ENCODE assay signal across 19 mouse cellular contexts in the genomic region with DNA sequence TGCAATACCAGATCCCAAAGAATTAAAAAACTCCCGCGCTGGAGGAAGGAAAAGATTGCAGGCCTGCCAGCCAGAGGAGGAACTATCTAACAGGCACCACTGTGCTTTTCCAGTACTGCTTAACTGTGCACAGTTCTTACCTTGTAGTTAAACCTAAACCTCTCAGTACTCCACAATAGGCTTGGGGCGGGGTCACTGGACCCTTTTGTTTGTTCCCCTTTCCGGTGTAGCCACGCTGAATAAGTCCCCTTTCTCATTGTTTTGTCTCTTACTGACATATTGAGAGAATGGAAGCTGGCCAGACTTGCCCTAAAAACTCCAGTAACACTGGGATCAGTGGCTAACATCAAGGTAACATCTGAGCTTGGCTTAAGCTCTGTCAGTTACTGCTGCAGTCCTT.
"Had no signal": no experiment of that assay in that cellular context is flagged by ENCODE, and none has a peak within 500 bp of the region (broad histone marks: within the 10 kb centered on the region; RNA-seq: fewer than 3 reads in every experiment).

No protein-coding gene starts in this region.

- ATAC-seq: liver, postnatal 0 days; midbrain, embryonic 13.5 days had no signal

- H3K4me1 ChIP-seq: limb, embryonic 12.5 days; limb, embryonic 15.5 days; megakaryocyte, embryonic 14.5 days; midbrain, embryonic 13.5 days; neural tube, embryonic 12.5 days; neural tube, embryonic 15.5 days had no signal

- H3K4me2 ChIP-seq: limb, embryonic 12.5 days; limb, embryonic 15.5 days; liver, embryonic 11.5 days; lung, embryonic 15.5 days; midbrain, embryonic 13.5 days; neural tube, embryonic 12.5 days; neural tube, embryonic 15.5 days had no signal

- H3K9me3 ChIP-seq: limb, embryonic 12.5 days; limb, embryonic 15.5 days; lung, embryonic 15.5 days; midbrain, embryonic 10.5 days; midbrain, embryonic 13.5 days; neural tube, embryonic 12.5 days; neural tube, embryonic 15.5 days had no signal

- H3K27ac ChIP-seq: limb, embryonic 12.5 days; limb, embryonic 15.5 days; liver, embryonic 14.5 days; lung, embryonic 15.5 days; midbrain, embryonic 10.5 days; midbrain, embryonic 13.5 days; neural tube, embryonic 12.5 days; neural tube, embryonic 15.5 days had no signal

- H3K27me3 ChIP-seq: limb, embryonic 12.5 days; limb, embryonic 15.5 days; lung, embryonic 15.5 days; midbrain, embryonic 13.5 days; neural tube, embryonic 12.5 days; neural tube, embryonic 15.5 days had no signal

- H3K4me3 ChIP-seq: limb, embryonic 12.5 days; limb, embryonic 15.5 days; lung, embryonic 15.5 days; megakaryocyte, embryonic 14.5 days; midbrain, embryonic 10.5 days; midbrain, embryonic 13.5 days; neural tube, embryonic 12.5 days; neural tube, embryonic 15.5 days had no signal

- H3K9ac ChIP-seq: limb, embryonic 12.5 days; limb, embryonic 15.5 days; liver, embryonic 14.5 days; liver, postnatal 0 days; lung, embryonic 15.5 days; midbrain, embryonic 13.5 days; neural tube, embryonic 12.5 days; neural tube, embryonic 15.5 days had no signal

- H3K36me3 ChIP-seq: limb, embryonic 12.5 days had no signal

- DNase-seq: kidney, adult 9 months; kidney, postnatal 14 days; kidney, postnatal 4 days; left cerebral cortex, postnatal 4 days; liver, postnatal 0 days; lung, postnatal 10 days; lung, postnatal 36 days; thymus, adult 18-20 months; thymus, postnatal 36 days had no signal
